Mouse (Mus musculus) forebrain, postnatal 0 days (tissue): ENCODE data around the gene Gtf2h1. TPM values are rescaled to one million over a fixed set of nuclear protein-coding genes. Genes with fewer than 3 reads are reported as not detected.

ENCODE experiments used
- ATAC-seq: fragments of 200-750 bp; cut with Nextera tagmentation; 2 replicates; pipeline ENCODE4 v1.8.0; 2017; ENCODE audit warnings: mild to moderate bottlenecking, moderate library complexity
- DNase-seq: peaks from one replicate; pipeline ENCODE4 v3.0.0-alpha.2; 2015
- H3K27ac ChIP-seq: fragments of 300-500 bp; sonication (generic); 2 replicates; pipeline ENCODE4 v1.5.1; 2014; ENCODE audit warnings: low read depth, mild to moderate bottlenecking, antibody characterized with exemption, low read length, moderate library complexity, mixed read lengths
- H3K27me3 ChIP-seq: fragments of 300-500 bp; sonication (generic); 2 replicates; pipeline ENCODE4 v1.6.1; 2014; ENCODE audit warnings: mild to moderate bottlenecking, low read length, mixed read lengths; ENCODE audit not compliant: insufficient read depth
- H3K36me3 ChIP-seq: fragments of 300-500 bp; sonication (generic); 2 replicates; pipeline ENCODE4 v1.6.1; 2014; ENCODE audit warnings: mild to moderate bottlenecking, moderate library complexity; ENCODE audit not compliant: insufficient read depth
- H3K4me1 ChIP-seq: fragments of 300-500 bp; sonication (generic); 2 replicates; pipeline ENCODE4 v1.6.1; 2014; ENCODE audit warnings: antibody characterized with exemption; ENCODE audit not compliant: insufficient read depth
- H3K4me2 ChIP-seq: fragments of 300-500 bp; sonication (generic); 2 replicates; pipeline ENCODE4 v1.6.1; 2014; ENCODE audit warnings: low read depth, mild to moderate bottlenecking, moderate library complexity
- H3K4me3 ChIP-seq: fragments of 300-500 bp; sonication (generic); 2 replicates; pipeline ENCODE4 v1.5.1; 2014; ENCODE audit warnings: low read depth, low read length, mixed read lengths
- H3K9ac ChIP-seq: fragments of 300-500 bp; sonication (generic); 2 replicates; pipeline ENCODE4 v1.6.1; 2014; ENCODE audit warnings: mild to moderate bottlenecking
- H3K9me3 ChIP-seq: fragments of 300-500 bp; sonication (generic); 2 replicates; pipeline ENCODE4 v1.6.1; 2016; ENCODE audit warnings: low read length
- CTCF ChIP-seq: sonication (generic); IDR thresholded peaks from 2 replicates; pipeline ENCODE4 v1.5.1; 2016; ENCODE audit warnings: antibody characterized with exemption, control low read depth, low read depth
- WGBS: fragments of 180-500 bp; shearing (Covaris S2); extraction: QIAGEN DNeasy Blood & Tissue Kit; methylation state at CpG from one replicate; pipeline ENCODE4 v1.1.7; 2014; 5-methylcytosine and 5-hydroxymethylcytosine counted together
- polyA plus RNA-seq: library from polyadenylated mRNA; unstranded; fragments of >200 nt; fragmentation: Nextera tagmentation; extraction: Ambion mirVana; gene quantifications from 2 replicates; pipeline ENCODE4 v1.2.1, GENCODE M21; 2015
- total RNA-seq: library from RNA; depleted of rRNA; stranded (reverse); fragments of >200 nt; gene quantifications from 2 replicates; pipeline ENCODE4 v1.2.3, GENCODE M21; 2014

The Gtf2h1 gene
- total and polyA plus RNA-seq, 2 experiments from 2014 or later: 42.1 to 60.1 TPM

DNA sequence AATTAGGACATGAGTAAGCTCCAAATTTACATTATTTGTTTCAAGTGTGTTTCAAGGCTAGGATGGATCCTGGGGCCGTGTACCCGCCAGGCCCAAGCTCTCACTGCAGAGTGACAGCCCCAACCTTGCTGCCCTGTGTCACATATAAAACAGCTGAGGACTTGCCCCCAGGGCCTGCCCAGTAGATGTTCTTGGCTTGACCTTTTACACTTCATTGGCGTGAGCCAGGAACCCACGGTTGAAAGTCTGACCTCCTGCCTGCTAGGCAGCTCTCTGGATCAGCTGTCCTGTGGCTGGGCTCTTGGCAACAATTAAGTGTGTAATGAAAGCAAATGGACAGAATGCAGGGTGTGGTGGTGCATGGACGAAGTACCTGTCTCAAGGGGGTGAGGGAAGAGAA is 53.4 kb downstream of the Gtf2h1 start:
- Histone ChIP-seq H3K4me1 (0 out of 2 replicates have a peak, but pooled peaks cover 4% of the 10 kb centered on the region), H3K9me3 (no peaks in the 10 kb centered on the region), H3K27me3 (no peaks in the 10 kb centered on the region), H3K9ac (no peak overlapping the region), H3K36me3 (peaks cover 49% of the 10 kb centered on the region), H3K4me3 (no peak overlapping the region), H3K27ac (no peak overlapping the region), H3K4me2 (no peak overlapping the region)
- 74% methylated on average over 5 of the region's 5 CpGs for WGBS
- DNase-seq: no peak
- no peak for TF ChIP-seq CTCF
- ATAC-seq: no peak

DNA sequence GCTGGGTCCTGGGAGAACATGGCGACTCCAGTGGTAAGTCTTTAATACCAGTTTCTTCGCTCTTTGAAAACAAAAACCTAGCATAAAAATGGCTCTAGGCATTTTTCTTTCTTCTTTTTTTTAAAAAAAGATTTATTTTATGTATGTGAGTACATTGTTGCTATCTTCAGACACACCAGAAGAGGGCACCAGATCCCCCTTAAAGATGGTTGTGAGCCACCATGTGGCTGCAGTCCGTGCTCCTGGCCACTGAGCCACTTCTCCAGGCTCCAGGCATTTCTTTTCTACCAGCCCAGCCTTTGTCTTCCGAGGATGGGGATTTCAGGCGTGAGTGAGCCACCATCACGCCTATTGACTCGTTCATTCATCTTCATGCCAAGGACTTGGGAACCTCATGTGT is 55.1 kb downstream of the Gtf2h1 start:
- H3K9ac ChIP-seq: no peak overlapping the region
- H3K4me3 ChIP-seq: no peak overlapping the region
- no peaks in the 10 kb centered on the region for H3K9me3 ChIP-seq
- peak; percentile 28 for TF ChIP-seq CTCF
- ATAC-seq (no peak), DNase-seq (no peak)
- H3K36me3 ChIP-seq: peaks cover 57% of the 10 kb centered on the region
- 0 out of 2 replicates have a peak, but pooled peaks cover 4% of the 10 kb centered on the region for H3K4me1 ChIP-seq
- H3K27me3 ChIP-seq: no peaks in the 10 kb centered on the region
- H3K27ac ChIP-seq: no peak overlapping the region
- no peak overlapping the region for H3K4me2 ChIP-seq
- WGBS: 56% methylated on average over 7 of the region's 7 CpGs

DNA sequence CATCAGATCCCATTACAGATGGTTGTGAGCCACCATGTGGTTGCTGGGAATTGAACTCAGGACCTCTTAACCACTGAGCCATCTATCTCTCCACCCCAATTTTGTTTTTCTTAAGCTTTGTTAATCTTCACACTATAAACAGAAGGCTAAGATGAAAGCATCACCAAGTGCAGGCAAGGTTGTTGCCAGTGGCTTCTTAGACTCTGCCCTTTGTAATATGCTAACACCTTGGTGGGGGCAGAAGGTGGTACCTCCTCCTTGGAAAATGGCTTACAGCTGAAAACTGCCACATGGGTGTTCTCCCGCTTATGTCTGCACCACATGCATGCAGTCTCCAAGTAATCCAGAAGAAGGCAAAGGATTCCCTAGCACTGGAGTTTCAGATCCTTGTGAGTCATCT is 56.8 kb downstream of the Gtf2h1 start:
- DNase-seq (no peak), ATAC-seq (no peak)
- no peaks in the 10 kb centered on the region for H3K27me3 ChIP-seq
- no peak overlapping the region for H3K9ac ChIP-seq
- no peaks in the 10 kb centered on the region for H3K4me1 ChIP-seq
- H3K36me3 ChIP-seq: peaks cover 57% of the 10 kb centered on the region
- no peak for TF ChIP-seq CTCF
- H3K9me3 ChIP-seq: no peaks in the 10 kb centered on the region
- no peak overlapping the region for H3K27ac ChIP-seq
- no peak overlapping the region for H3K4me3 ChIP-seq
- WGBS: 88% methylated on average over 1 of the region's 1 CpGs
- H3K4me2 ChIP-seq: no peak overlapping the region

DNA sequence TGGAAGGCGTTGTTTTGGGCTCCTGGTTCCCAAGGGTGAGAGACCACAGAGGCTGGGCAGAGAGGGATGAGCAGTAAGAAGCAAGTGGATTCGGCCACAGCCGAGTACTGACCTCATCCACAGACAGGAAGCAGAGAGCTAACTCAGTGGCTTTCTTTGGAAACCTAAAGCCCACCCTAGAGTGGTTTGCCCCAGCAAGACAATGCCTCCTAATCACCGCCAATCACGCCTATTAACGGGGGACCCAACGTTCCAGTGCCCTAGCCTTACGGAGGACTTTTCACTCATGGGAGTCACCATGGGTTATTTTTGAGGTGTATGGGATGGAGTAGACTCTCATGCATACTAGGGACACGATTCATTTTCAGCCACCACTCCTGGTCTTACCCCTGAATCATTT is 57.5 kb downstream of the Gtf2h1 start:
- Histone ChIP-seq H3K4me2 (no peak overlapping the region), H3K27ac (no peak overlapping the region), H3K9me3 (no peaks in the 10 kb centered on the region), H3K9ac (no peak overlapping the region), H3K4me1 (no peaks in the 10 kb centered on the region), H3K36me3 (peaks cover 57% of the 10 kb centered on the region), H3K4me3 (no peak overlapping the region), H3K27me3 (no peaks in the 10 kb centered on the region)
- 83% methylated on average over 9 of the region's 9 CpGs for WGBS
- DNase-seq: no peak
- ATAC-seq: no peak
- no peak for TF ChIP-seq CTCF

DNA sequence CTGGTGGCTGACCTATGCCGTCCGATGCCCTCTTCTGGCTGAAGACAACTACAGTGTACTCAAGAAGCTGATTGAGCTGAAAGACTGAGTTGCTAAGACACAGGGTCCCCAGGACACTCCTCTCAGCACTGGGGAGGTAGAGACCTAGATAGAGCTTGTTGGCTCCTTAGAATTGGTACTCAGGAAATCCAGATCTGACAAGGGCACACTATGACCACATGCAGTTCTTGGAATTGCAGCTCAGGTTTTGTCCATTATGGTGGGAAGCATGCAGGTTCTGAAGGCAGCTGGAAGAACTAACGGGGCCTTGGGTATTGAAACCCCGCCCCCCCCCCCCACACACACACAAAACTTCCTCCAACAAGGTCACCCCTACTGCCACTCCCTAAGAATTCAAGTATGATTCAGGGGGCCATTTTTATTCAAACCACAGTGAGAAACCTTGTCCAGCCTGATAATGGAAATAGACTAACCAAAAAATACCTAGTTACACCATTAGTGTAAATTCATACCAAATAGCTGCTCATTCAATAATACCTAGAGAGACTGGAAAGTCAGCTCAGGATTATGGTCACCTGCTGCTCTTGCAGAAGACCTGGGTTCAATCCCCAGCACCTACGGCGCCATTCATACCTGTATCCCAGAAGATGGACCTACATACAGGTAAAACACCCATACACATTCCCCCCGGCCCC is 60.1 kb downstream of the Gtf2h1 start:
- no peak for TF ChIP-seq CTCF
- H3K9ac ChIP-seq: no peak overlapping the region
- no peak overlapping the region for H3K4me3 ChIP-seq
- ATAC-seq: no peak
- WGBS: 73% methylated on average over 7 of the region's 7 CpGs
- no peaks in the 10 kb centered on the region for H3K9me3 ChIP-seq
- no peak overlapping the region for H3K4me2 ChIP-seq
- no peaks in the 10 kb centered on the region for H3K4me1 ChIP-seq
- peaks cover 38% of the 10 kb centered on the region for H3K36me3 ChIP-seq
- no peaks in the 10 kb centered on the region for H3K27me3 ChIP-seq
- no peak for DNase-seq
- no peak overlapping the region for H3K27ac ChIP-seq

DNA sequence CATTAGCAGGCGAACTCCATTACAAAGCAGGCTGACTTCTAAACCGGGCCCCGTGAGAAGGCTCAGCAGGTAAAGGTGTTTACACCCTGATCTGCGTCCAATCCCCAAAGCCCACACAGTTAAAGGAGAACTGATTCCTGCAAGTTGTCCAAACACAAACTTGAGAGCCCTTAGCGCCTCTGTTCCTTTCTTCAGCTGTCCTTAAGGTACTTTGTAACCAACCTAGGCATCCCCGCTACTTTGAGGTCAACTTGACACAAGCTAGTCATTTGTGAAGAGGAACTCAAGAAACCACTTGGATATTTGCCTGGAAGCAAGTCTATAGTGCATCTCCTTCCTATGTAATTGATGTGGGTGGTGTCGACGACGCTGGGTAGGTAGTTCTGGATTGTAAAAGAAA is 61.5 kb downstream of the Gtf2h1 start:
- peaks cover 25% of the 10 kb centered on the region for H3K36me3 ChIP-seq
- H3K27me3 ChIP-seq: no peaks in the 10 kb centered on the region
- no peak overlapping the region for H3K9ac ChIP-seq
- no peaks in the 10 kb centered on the region for H3K9me3 ChIP-seq
- no peak for DNase-seq
- H3K4me3 ChIP-seq: no peak overlapping the region
- H3K4me2 ChIP-seq: no peak overlapping the region
- WGBS: 80% methylated on average over 9 of the region's 9 CpGs
- ATAC-seq: no peak
- TF ChIP-seq CTCF: no peak
- no peak overlapping the region for H3K27ac ChIP-seq
- no peaks in the 10 kb centered on the region for H3K4me1 ChIP-seq

DNA sequence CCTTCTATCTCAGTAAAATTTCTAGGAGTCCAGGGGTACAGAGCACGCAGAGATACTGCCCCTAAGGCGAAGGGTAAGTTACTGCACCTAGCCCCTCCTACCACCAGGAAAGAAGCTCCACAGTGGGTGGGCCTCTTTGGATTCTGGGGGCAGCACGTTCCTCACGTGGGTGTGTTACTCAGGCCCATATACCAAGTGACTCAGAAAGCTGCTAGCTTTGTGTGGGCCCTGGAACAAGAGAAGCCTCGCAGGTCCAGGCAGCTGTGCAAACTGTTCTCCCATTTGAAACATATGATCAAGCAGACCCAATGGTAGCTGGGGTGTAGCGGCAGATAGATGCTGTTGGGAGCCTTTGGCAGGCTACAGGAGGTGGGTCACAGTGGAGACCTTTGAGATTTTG is 63.1 kb downstream of the Gtf2h1 start:
- H3K27ac ChIP-seq: no peak overlapping the region
- H3K27me3 ChIP-seq: no peaks in the 10 kb centered on the region
- H3K9me3 ChIP-seq: no peaks in the 10 kb centered on the region
- peaks cover 10% of the 10 kb centered on the region for H3K36me3 ChIP-seq
- 59% methylated on average over 6 of the region's 6 CpGs for WGBS
- ATAC-seq (no peak), DNase-seq (no peak)
- H3K4me3 ChIP-seq: no peak overlapping the region
- H3K4me2 ChIP-seq: no peak overlapping the region
- no peak for TF ChIP-seq CTCF
- H3K9ac ChIP-seq: no peak overlapping the region
- H3K4me1 ChIP-seq: no peaks in the 10 kb centered on the region

DNA sequence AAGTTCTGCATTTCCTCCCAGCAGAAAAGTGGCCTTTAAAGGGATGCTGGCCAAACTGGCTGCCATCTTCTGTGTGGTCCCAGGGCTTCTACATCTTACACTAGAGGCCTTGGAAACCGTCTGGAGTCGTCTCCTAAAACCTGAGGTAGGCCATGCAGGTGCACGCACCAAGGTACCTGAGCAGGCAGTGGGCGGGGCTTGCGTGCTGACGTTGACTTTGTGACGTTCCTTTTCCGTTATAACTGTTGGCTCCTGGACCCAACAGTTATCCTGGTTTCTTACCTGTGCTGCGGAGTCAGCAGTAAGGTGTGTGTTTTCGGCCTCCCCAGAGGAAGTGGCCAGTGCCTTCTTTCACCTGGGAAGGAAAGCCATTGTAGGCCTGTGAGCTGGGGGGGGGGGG is 65.1 kb downstream of the Gtf2h1 start, which contains the start of gene Ldhc:
TSS of gene Ldhc (plus strand) at position 208 of the 400 bp plus-strand sequence.
- TF ChIP-seq CTCF: no peak
- no peak within 1 kb of the TSS for H3K27ac ChIP-seq
- H3K4me3 ChIP-seq: no peak within 1 kb of the TSS
- no peak within 1 kb of the TSS for H3K9ac ChIP-seq
- H3K4me1 ChIP-seq: no peaks in the 10 kb centered on the region
- ATAC-seq (no peak), DNase-seq (no peak)
- no peak within 1 kb of the TSS for H3K4me2 ChIP-seq
- H3K36me3 ChIP-seq: no peaks in the 10 kb centered on the region
- H3K27me3 ChIP-seq: no peaks in the 10 kb centered on the region
- no peaks in the 10 kb centered on the region for H3K9me3 ChIP-seq
- 45% methylated on average over 10 of the region's 10 CpGs for WGBS
